In genomic region chr11:119022895-119023615, GRCm38 (mm10) we compare ENCODE assay signal across 8 mouse cellular contexts. TPM values are rescaled to one million over a fixed set of nuclear protein-coding genes. Genes with fewer than 3 reads are reported as not detected.
DNase-seq lines count a peak whose midpoint lies in the region; ATAC-seq and TF ChIP-seq lines count a peak whose summit lies in the region.

Gene Cbx2, plus strand, starts transcription at chr11:119022962.

- no peak for TF ChIP-seq CTCF in ES-Bruce4 (IDR thresholded peaks at IDR 0.05; ENCODE audit: low read depth, low read length)

- H3K27me3 ChIP-seq in ES-Bruce4 (ENCODE audit: control insufficient read depth, insufficient read depth, low read length, poor library complexity, severe bottlenecking): no peaks in the 10 kb centered on the region; the same call in 1 of the 2 replicates
- peaks cover 4% of the 10 kb centered on the region; the same call in 1 of the 2 replicates for H3K27me3 ChIP-seq in forebrain, embryonic 14.5 days (replicated peaks; ENCODE audit: control insufficient read depth, insufficient read depth, low read length)
- no peaks in the 10 kb centered on the region for H3K27me3 ChIP-seq in neural tube, embryonic 14.5 days (ENCODE audit: control insufficient read depth, insufficient read depth, low read length)

- H3K36me3 ChIP-seq in ES-Bruce4 (ENCODE audit: control insufficient read depth, insufficient read depth, low read length, poor library complexity, severe bottlenecking): peaks cover 9% of the 10 kb centered on the region; the same call in 1 of the 2 replicates
- peaks cover 23% of the 10 kb centered on the region for H3K36me3 ChIP-seq in forebrain, embryonic 14.5 days (ENCODE audit: control insufficient read depth, insufficient read depth, low read length)
- peaks cover 13% of the 10 kb centered on the region; the same call in 1 of the 2 replicates for H3K36me3 ChIP-seq in neural tube, embryonic 14.5 days (ENCODE audit: control insufficient read depth, insufficient read depth, low read length)

- peak; percentile 96 for ATAC-seq in forebrain, embryonic 14.5 days
- ATAC-seq in neural tube, embryonic 14.5 days (ENCODE audit: low read depth): peak; percentile 94

- peak within 1 kb of the TSS; percentile 80 for H3K9ac ChIP-seq in ES-Bruce4 (ENCODE audit: low read depth, poor library complexity, severe bottlenecking)
- H3K9ac ChIP-seq in forebrain, embryonic 14.5 days (ENCODE audit: low read length): peak within 1 kb of the TSS; percentile 98
- H3K9ac ChIP-seq in neural tube, embryonic 14.5 days (replicated peaks; ENCODE audit: low read depth, low read length): peak within 1 kb of the TSS; percentile 92

- intact Hi-C loops in heart, postnatal 14 days (cut with DNase I): loop anchor here (2.0 kb wide), 1 partner anchor 24 kb away; no protein-coding TSS in a partner anchor

- H3K4me3 ChIP-seq in ES-Bruce4 (ENCODE audit: low read depth, low read length): peak within 1 kb of the TSS; percentile 77
- peak within 1 kb of the TSS; percentile 99 for H3K4me3 ChIP-seq in forebrain, embryonic 14.5 days (ENCODE audit: low read depth, low read length)
- H3K4me3 ChIP-seq in neural tube, embryonic 14.5 days (ENCODE audit: low read depth, low read length): peak within 1 kb of the TSS; percentile 97

- TF ChIP-seq POLR2A in ES-Bruce4 (IDR thresholded peaks at IDR 0.05; ENCODE audit: insufficient read depth, low read length): no peak

- peak within 1 kb of the TSS; percentile 78 for H3K4me2 ChIP-seq in forebrain, embryonic 14.5 days (ENCODE audit: low read length)
- peak within 1 kb of the TSS; percentile 98 for H3K4me2 ChIP-seq in neural tube, embryonic 14.5 days (ENCODE audit: low read depth, low read length)

- peak; percentile 53 for DNase-seq in c-Kit-positive CD71-negative TER-119-negative erythroid progenitor cells, embryonic 14.5 days (ENCODE audit: low read depth)
- peak; percentile 94 for DNase-seq in forebrain, embryonic 14.5 days (ENCODE audit: low spot score)
- peak; percentile 89 to 96 for DNase-seq in heart, postnatal 14 days
- peak; percentile 91 to 95 for DNase-seq in kidney, postnatal 4 days
- DNase-seq in lung, adult 18-20 months: peak; percentile 80 to 89
- DNase-seq in thymus, adult 18-20 months: peak; percentile 80 to 83

- no peak for TF ChIP-seq EP300 in ES-Bruce4 (IDR thresholded peaks at IDR 0.05; ENCODE audit: insufficient read depth, low read depth, low read length)

- no peak within 1 kb of the TSS for H3K27ac ChIP-seq in ES-Bruce4 (ENCODE audit: insufficient read depth, low read length)
- peak within 1 kb of the TSS; percentile 90 for H3K27ac ChIP-seq in forebrain, embryonic 14.5 days (ENCODE audit: low read depth, low read length)
- peak within 1 kb of the TSS; percentile 83 for H3K27ac ChIP-seq in neural tube, embryonic 14.5 days (ENCODE audit: low read depth, low read length)

- H3K4me1 ChIP-seq in ES-Bruce4 (ENCODE audit: control insufficient read depth, insufficient read depth, low read length): peaks cover 2% of the 10 kb centered on the region
- peaks cover 29% of the 10 kb centered on the region for H3K4me1 ChIP-seq in forebrain, embryonic 14.5 days (ENCODE audit: control insufficient read depth, insufficient read depth, low read length)
- H3K4me1 ChIP-seq in neural tube, embryonic 14.5 days (ENCODE audit: control insufficient read depth, insufficient read depth, low read length): peaks cover 30% of the 10 kb centered on the region

- H3K9me3 ChIP-seq in ES-Bruce4 (replicated peaks; ENCODE audit: control insufficient read depth, insufficient read depth, low read length, poor library complexity, severe bottlenecking): no peaks in the 10 kb centered on the region
- no peaks in the 10 kb centered on the region for H3K9me3 ChIP-seq in forebrain, embryonic 14.5 days (replicated peaks; ENCODE audit: control insufficient read depth, low read length)
- no peaks in the 10 kb centered on the region for H3K9me3 ChIP-seq in neural tube, embryonic 14.5 days (ENCODE audit: control insufficient read depth, low read length)

- WGBS in forebrain, embryonic 14.5 days: under 1% methylated on average over 88 of the region's 99 CpGs
- WGBS in neural tube, embryonic 14.5 days: 0% methylated on average over 45 of the region's 99 CpGs

RNA-seq across cellular contexts. Expression of gene Cbx2, which starts in this region (rescaled TPM):
- polyA plus RNA-seq in ES-Bruce4 (2011; ENCODE audit: insufficient read depth, insufficient read length, low read depth, missing spikeins): 11.6 and 12.9 TPM in 2 replicates
- polyA plus RNA-seq in forebrain, embryonic 14.5 days (2014; fragmentation: Nextera tagmentation; extraction: Ambion mirVana): 19.2 and 22.1 TPM in 2 replicates
- total RNA-seq in heart, postnatal 14 days (2021): 1 to 10 TPM; 5.0 to 5.3 TPM
- 5.7 and 11.5 TPM in 2 replicates for polyA plus RNA-seq in neural tube, embryonic 14.5 days (2014; fragmentation: Nextera tagmentation; extraction: Ambion mirVana)
